Mouse (Mus musculus): ENCODE measurements around the gene Gjd2.

DNA sequence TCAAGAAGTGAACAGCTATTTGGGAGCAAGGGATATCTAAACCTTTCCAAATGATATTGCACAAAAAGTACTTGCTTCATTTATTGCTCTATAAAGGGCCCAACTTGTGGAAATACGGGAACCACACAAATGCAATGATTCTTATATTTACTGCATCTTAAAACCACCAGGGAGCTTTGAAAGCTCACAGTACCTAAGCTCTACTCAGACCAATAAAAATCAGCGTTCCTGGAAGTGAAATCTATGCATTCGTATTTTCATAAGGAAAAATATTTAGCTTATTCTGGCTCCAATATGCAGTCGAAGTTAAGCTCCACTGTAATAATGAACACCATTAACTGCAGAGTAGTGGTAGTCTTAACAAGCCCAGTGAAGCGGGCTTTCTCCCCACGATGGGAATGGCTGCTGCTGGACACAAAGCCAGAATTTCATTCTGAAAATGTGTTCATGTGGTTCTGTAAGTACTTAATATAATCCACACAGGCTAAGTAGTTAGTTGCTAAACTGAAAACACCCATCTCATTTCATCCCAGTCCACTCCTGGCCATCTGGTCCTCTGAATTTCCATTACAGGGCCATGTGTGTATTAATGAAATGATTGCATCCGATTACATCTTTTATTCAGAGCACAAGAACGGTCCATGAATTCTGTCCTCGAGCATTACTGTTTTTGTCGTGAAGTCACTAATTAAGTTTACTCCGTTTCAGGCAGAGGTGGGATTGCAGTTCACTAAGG lies 6.2 kb upstream of the Gjd2 start:
- no peak for TF ChIP-seq POLR2A (IDR thresholded peaks at IDR 0.05; ENCODE audit: control insufficient read depth, extremely low read depth, insufficient read depth, low read length, poor library complexity)
- no peak for TF ChIP-seq CTCF (IDR thresholded peaks at IDR 0.05; ENCODE audit: borderline replicate concordance, control insufficient read depth, extremely low read depth, insufficient read depth, low read length, poor library complexity)

Measured in thymus, adult 2 months (tissue).